Mouse (Mus musculus) megakaryocyte, embryonic 14.5 days (primary cell): Measurements from ENCODE around the gene Lrrc27.

ENCODE experiments used
- FLI1 ChIP-seq: IDR thresholded peaks from 2 replicates; pipeline ENCODE4 v1.6.1; 2012; ENCODE audit warnings: low read length, inconsistent platforms, mixed read lengths
- GATA1 ChIP-seq: IDR thresholded peaks from 3 replicates; pipeline ENCODE4 v1.6.1; 2012; ENCODE audit warnings: mixed read lengths, low read length, inconsistent platforms, borderline replicate concordance

- TF ChIP-seq GATA1 = no peak
- TF ChIP-seq FLI1 = no peak
These were observed 20.9 kb downstream of the Lrrc27 start for GRCm38 (mm10) chr7:139233714-139234113.
